Mouse (Mus musculus): ENCODE measurements at regions not wholly inside any gene's neighbourhood (a gene's known extent, or its start where the extent isn't known, plus 50 kb on each side); places are given as distances from the start of the nearest gene placed in this dataset.

DNA sequence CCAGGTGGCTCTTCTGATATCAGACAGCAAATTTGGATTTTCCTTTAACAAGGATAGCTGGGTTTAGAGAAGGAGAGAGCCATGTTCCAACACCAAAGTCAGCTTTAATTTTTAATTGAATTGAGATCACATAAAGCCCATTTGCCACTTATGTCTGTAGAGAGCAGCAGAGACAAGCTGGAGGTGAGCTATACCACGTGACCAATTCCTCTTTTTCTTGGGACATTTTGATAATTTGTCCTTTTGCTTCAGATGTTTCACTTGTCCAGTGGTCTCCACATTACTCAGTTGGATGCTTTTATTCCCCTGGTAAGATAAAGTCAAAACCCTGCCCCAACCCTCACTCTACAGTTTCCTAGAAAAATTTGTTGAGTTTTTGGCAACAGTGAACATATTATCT lies 248.6 kb upstream of the Ndst4 start:
- DNase-seq = no peak

GRCm38 (mm10) chr3:125159763-125160162 lies 244.1 kb upstream of the Ndst4 start:
- no peak for DNase-seq

DNA sequence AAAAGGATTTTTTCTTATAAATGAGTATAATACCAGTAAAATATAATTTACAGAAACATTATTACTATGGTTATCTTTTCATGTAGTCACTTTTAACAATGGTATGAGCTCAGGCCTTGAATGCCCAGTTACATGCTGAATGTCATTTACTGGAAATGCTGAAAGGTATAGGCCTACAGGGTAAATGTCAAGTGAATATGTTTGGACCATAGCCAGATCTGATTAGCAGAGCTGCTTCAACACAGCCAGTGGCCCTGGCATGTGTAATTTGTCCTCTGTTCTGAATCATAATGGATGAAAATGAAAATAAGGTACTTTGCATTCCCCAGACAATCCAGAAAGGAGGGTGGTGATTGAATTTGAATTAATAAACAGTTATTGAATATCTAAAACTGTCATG lies 213.3 kb upstream of the Ndst4 start:
- no peak for DNase-seq

GRCm38 (mm10) chr3:125220913-125221312 lies 183.0 kb upstream of the Ndst4 start:
- no peak for DNase-seq

DNA sequence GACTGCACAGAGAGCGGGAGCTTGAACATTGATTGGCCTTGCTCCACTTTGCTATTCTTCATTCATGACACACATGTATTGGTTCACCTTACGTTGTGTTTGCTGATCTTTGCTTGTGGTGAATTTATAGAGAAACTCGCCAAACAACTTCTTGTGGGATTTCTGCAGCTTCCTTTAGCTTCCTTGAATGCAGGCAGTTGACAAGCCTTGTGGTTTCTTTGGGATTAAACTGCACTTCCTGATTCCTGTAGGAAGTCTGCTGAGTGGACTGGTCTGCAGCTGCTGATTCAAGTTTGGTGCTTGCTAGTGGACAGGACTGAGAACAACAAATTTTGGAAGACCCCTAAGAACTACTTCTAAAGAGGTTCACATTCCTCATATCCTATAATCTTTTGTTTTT lies 152.8 kb upstream of the Ndst4 start:
- DNase-seq = no peak

- no peak for DNase-seq
Measured at GRCm38 (mm10) chr3:125260909-125261308, 143.0 kb upstream of the Ndst4 start.

GRCm38 (mm10) chr3:125270695-125271094 lies 133.2 kb upstream of the Ndst4 start:
- no peak for DNase-seq

GRCm38 (mm10) chr3:125271215-125271614 lies 132.7 kb upstream of the Ndst4 start:
- no peak for DNase-seq

GRCm38 (mm10) chr3:125278605-125279004 lies 125.3 kb upstream of the Ndst4 start:
- no peak for DNase-seq

DNA sequence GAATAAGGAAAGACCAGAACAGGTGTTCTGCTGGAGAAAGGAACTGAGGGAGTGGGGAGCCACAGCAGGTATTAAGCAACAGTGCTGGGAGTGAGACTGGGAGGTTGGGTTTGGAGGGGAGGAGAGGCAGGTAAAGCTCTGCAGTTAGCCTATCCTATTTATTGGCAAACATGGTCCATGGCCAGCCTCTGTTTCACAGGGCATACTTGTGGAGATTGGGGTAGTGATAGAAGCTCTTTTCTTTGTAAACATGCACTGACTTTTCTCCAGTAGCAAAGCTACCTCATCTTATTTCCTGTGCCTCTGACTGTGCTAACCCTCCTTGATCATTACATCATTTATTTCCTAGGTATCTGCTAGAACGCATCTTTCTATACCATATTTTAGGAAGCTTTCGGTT lies 124.9 kb upstream of the Ndst4 start:
- DNase-seq = no peak

- DNase-seq = no peak
Measured at GRCm38 (mm10) chr3:125279610-125280009, 124.3 kb upstream of the Ndst4 start.

GRCm38 (mm10) chr3:125288598-125288997 lies 115.3 kb upstream of the Ndst4 start:
- DNase-seq = no peak

- no peak for DNase-seq
Measured at GRCm38 (mm10) chr3:125289355-125289933, 114.4 kb upstream of the Ndst4 start.

DNA sequence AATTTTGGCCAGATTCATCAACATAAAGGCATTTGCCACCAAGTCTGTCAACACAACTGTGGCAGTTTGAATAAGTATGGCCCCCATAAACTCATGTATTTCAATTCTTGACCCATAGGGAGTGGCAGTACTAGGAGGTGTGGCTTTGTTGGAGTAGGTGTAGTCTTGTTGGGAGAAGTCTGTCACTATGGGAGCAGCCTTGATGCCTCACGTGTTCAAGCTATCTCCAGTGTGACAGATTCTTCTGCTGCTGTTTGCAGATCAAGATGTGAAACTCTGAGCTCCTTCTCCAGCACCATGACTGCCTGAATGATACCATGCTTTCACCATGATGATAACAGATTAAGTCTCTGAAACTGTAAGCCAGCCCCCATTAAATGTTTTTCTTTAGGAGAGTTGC lies 97.2 kb upstream of the Ndst4 start:
- DNase-seq = no peak

GRCm38 (mm10) chr3:125327079-125327478 lies 76.8 kb upstream of the Ndst4 start:
- peak; percentile 7 for DNase-seq

DNA sequence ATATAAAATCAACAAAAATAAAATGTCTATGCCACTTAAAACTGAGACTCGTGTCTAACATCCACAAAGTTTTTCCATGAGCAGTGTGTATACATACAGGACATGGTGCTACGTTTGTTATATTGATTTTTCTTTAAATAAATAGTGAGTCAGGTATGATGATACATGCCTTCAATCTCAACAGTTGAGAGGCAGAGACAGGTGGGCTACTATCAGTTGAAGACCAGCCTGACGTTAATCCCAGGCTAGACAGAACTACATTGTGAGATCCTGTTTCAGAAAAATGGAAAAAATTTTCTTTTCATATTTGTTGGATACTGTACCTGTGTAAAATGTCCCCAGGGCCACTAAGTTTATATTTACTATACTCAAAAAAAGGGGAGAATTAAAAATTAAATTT lies 66.5 kb upstream of the Ndst4 start:
- DNase-seq = no peak

GRCm38 (mm10) chr3:125338178-125338692 lies 65.6 kb upstream of the Ndst4 start:
- DNase-seq = no peak
